Mouse (Mus musculus) hindbrain, embryonic 14.5 days (tissue): ENCODE measurements around the gene Zfp536. TPM values are rescaled to one million over a fixed set of nuclear protein-coding genes. Genes with fewer than 3 reads are reported as not detected.

ENCODE experiments used
- ATAC-seq: fragments of 200-750 bp; cut with Nextera tagmentation; 2 replicates; pipeline ENCODE4 v1.8.0; 2017; ENCODE audit warnings: moderate number of reproducible peaks, mild to moderate bottlenecking, moderate TSS enrichment, moderate library complexity; ENCODE audit not compliant: low FRiP score
- DNase-seq: peaks from one replicate; pipeline ENCODE4 v3.0.0-alpha.2; 2015; ENCODE audit warnings: low spot score
- H3K27ac ChIP-seq: fragments of 300-500 bp; sonication (generic); 2 replicates; pipeline ENCODE4 v1.5.1; 2014; ENCODE audit warnings: mild to moderate bottlenecking, moderate library complexity
- H3K27me3 ChIP-seq: fragments of 300-500 bp; sonication (generic); 2 replicates; pipeline ENCODE4 v1.6.1; 2014; ENCODE audit warnings: mild to moderate bottlenecking, low read length, mixed read lengths; ENCODE audit not compliant: control insufficient read depth, insufficient read depth
- H3K36me3 ChIP-seq: fragments of 300-500 bp; sonication (generic); replicated peaks from 2 replicates; pipeline ENCODE4 v1.6.1; 2014; ENCODE audit not compliant: control insufficient read depth, insufficient read depth
- H3K4me1 ChIP-seq: fragments of 300-500 bp; sonication (generic); replicated peaks from 2 replicates; pipeline ENCODE4 v1.6.1; 2014; ENCODE audit warnings: antibody characterized with exemption, low read length, mixed read lengths; ENCODE audit not compliant: control insufficient read depth, insufficient read depth
- H3K4me2 ChIP-seq: fragments of 300-500 bp; sonication (generic); replicated peaks from 2 replicates; pipeline ENCODE4 v1.6.1; 2014; ENCODE audit warnings: mild to moderate bottlenecking, moderate library complexity
- H3K4me3 ChIP-seq: fragments of 300-500 bp; sonication (generic); replicated peaks from 2 replicates; pipeline ENCODE4 v1.5.1; 2014; ENCODE audit warnings: mild to moderate bottlenecking, low read length
- H3K9ac ChIP-seq: fragments of 300-500 bp; sonication (generic); 2 replicates; pipeline ENCODE4 v1.6.1; 2014
- H3K9me3 ChIP-seq: fragments of 300-500 bp; sonication (generic); 2 replicates; pipeline ENCODE4 v1.6.1; 2016; ENCODE audit warnings: low read length; ENCODE audit not compliant: control insufficient read depth
- whole genome bisulfite sequencing: fragments of 180-500 bp; shearing (Covaris S2); extraction: QIAGEN DNeasy Blood & Tissue Kit; methylation state at CpG from one replicate; pipeline ENCODE4 v1.1.7; 2014; 5-methylcytosine and 5-hydroxymethylcytosine counted together
- polyA plus RNA-seq: library from polyadenylated mRNA; unstranded; fragments of >200 nt; fragmentation: Nextera tagmentation; extraction: Ambion mirVana; gene quantifications from 2 replicates; pipeline ENCODE4 v1.2.1, GENCODE M21; 2014

The Zfp536 gene
- polyA plus RNA-seq, result 35.6 and 43.0 TPM in 2 replicates

DNA sequence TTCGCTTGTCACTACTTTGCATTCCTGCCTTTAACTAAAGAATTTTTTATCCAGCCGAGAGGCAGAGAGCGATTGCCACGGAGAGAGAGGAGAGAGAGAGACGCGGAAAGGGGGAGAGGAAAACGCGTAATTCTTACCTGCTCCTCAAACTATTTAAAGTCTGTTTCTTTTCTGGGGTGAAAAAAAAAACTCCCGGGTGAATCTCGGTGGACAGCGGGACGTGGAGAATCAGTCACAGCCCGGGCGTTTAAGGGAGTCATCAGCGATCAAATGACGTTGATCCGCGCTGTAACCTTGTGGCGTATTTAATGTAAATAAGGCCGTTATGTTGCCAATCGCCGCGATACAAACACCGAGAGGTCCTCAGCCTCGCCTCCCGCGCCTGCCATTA is at the start of gene Zfp536:
Gene Zfp536 (minus strand): TSS at position 330 of the 391 bp plus-strand sequence.
- H3K4me1 ChIP-seq, result peaks cover 13% of the 10 kb centered on the region; the same call in 1 of the 2 replicates
- peak within 1 kb of the TSS; percentile 68 for H3K4me3 ChIP-seq
- no peaks in the 10 kb centered on the region for H3K36me3 ChIP-seq
- ATAC-seq, result no peak
- peak within 1 kb of the TSS; percentile 81 for H3K27ac ChIP-seq
- under 1% methylated on average over 27 of the region's 27 CpGs for WGBS
- no peak for DNase-seq
- H3K9me3 ChIP-seq, result no peaks in the 10 kb centered on the region
- H3K4me2 ChIP-seq, result peak within 1 kb of the TSS; percentile 79
- H3K9ac ChIP-seq, result peak within 1 kb of the TSS; percentile 81
- H3K27me3 ChIP-seq, result peaks cover 3% of the 10 kb centered on the region

DNA sequence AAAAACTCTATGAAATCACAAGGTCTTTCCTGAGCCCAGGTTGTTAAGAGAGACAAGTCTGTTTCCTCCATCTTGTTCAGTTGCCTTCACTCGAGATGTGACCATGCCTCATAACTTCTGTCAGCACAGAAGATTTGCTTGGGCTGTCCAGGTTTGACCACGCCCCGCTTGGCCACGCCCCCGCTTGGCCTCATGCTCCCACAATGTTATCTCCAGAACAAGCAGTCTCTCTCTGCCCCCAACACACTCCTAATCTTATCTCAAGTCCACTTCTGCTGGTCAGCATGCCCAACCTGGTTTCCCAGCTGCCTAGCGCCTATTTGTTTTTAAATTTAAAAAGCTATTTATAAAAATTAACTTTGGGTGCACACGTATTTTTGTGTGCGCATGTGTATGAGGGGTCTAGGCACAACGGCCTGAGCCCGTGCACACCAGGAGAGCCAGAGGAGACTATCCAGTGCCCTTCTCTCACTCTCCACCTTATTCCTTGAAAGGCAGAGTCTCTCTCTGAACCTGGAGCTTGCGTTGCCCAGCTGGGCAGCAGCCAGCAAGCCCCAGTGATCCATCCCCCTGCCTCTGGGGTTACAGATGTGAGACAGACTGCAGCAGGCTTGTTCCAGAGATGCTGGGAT is 47.3 kb upstream of the Zfp536 start:
- no peaks in the 10 kb centered on the region for H3K9me3 ChIP-seq
- no peak for ATAC-seq
- 85% methylated on average over 11 of the region's 11 CpGs for WGBS
- H3K36me3 ChIP-seq, result no peaks in the 10 kb centered on the region
- no peak overlapping the region for H3K9ac ChIP-seq
- no peak for DNase-seq
- no peaks in the 10 kb centered on the region for H3K27me3 ChIP-seq
- no peaks in the 10 kb centered on the region for H3K4me1 ChIP-seq
- no peak overlapping the region for H3K4me2 ChIP-seq
- no peak overlapping the region for H3K4me3 ChIP-seq
- no peak overlapping the region for H3K27ac ChIP-seq

DNA sequence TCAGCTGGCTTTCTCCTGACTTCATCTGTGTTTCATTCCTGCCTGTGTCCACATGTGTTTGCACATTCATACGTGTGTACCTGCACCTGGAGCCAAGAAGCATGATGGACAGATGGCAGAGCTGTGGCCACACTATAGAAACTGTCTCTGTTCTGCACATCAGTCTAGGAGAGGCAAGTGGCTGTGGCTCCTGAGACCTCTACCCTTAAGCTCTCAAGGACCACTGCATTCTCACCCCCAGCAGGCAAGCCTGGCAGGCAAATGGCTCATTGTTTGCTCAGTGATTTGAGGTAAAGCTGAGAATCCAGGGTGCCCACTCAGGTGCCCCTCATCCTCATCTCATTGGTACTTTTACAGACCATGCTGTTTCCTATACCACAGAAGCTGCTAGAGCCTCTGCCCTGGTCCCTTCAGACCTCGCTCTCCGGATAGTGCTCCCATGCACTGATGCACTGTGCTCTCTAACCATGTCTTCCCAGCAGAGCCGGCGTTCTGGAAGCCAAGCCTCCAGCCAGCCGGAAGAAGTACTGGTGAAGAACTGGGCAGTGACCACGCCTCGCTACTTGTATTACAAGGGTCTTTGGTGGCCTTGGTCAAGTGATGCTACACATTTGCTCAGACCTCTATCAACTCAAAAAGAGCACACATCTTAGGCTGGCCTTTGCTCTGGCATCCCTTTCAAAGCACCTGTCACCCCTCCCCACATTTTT is 45.3 kb upstream of the Zfp536 start:
- H3K27me3 ChIP-seq, result no peaks in the 10 kb centered on the region
- H3K36me3 ChIP-seq, result no peaks in the 10 kb centered on the region
- H3K4me2 ChIP-seq, result no peak overlapping the region
- no peak overlapping the region for H3K4me3 ChIP-seq
- no peak overlapping the region for H3K27ac ChIP-seq
- WGBS, result 84% methylated on average over 8 of the region's 8 CpGs
- DNase-seq (no peak), ATAC-seq (no peak)
- no peak overlapping the region for H3K9ac ChIP-seq
- no peaks in the 10 kb centered on the region for H3K9me3 ChIP-seq
- H3K4me1 ChIP-seq, result no peaks in the 10 kb centered on the region

GRCm38 (mm10) chr7:37816901-37817300 is 43.5 kb upstream of the Zfp536 start:
- Histone ChIP-seq H3K4me3 (no peak overlapping the region), H3K9me3 (no peaks in the 10 kb centered on the region), H3K27ac (no peak overlapping the region), H3K36me3 (no peaks in the 10 kb centered on the region), H3K9ac (no peak overlapping the region), H3K4me1 (no peaks in the 10 kb centered on the region), H3K4me2 (no peak overlapping the region), H3K27me3 (no peaks in the 10 kb centered on the region)
- DNase-seq (no peak), ATAC-seq (no peak)
- WGBS, result 87% methylated on average over 7 of the region's 7 CpGs

GRCm38 (mm10) chr7:37814844-37815406 is 41.5 kb upstream of the Zfp536 start:
- Histone ChIP-seq H3K27ac (no peak overlapping the region), H3K4me2 (no peak overlapping the region), H3K9me3 (no peaks in the 10 kb centered on the region), H3K27me3 (no peaks in the 10 kb centered on the region), H3K4me1 (no peaks in the 10 kb centered on the region), H3K36me3 (no peaks in the 10 kb centered on the region), H3K4me3 (no peak overlapping the region), H3K9ac (no peak overlapping the region)
- ATAC-seq, result no peak
- 60% methylated on average over 8 of the region's 8 CpGs for WGBS
- DNase-seq, result no peak

- WGBS, result 83% methylated on average over 10 of the region's 10 CpGs
- Histone ChIP-seq H3K36me3 (no peaks in the 10 kb centered on the region), H3K9me3 (no peaks in the 10 kb centered on the region), H3K27ac (no peak overlapping the region), H3K9ac (no peak overlapping the region), H3K4me2 (no peak overlapping the region), H3K4me1 (no peaks in the 10 kb centered on the region), H3K4me3 (no peak overlapping the region), H3K27me3 (no peaks in the 10 kb centered on the region)
- DNase-seq (no peak), ATAC-seq (no peak)
These were observed 40.2 kb upstream of the Zfp536 start for GRCm38 (mm10) chr7:37813676-37814075.

DNA sequence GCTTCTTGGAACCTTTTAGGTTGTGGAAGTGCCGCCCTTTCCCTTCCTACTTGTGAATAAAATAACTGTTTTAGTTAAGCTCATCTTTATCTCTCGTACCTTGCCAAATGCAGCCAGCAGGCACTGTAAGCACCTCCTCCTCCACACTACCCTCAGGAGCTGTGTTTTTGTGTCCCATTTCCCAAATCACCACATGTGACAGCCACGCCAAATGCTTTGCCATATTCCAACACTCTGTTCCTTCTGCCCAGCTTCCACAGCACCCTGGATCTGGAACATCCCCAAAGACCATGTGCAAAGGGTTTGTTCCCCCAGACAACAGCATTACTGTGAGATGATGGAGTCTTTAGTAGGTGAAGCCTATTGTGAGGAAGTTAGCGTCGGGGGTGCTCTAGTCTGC is 36.5 kb upstream of the Zfp536 start:
- WGBS, result 91% methylated on average over 5 of the region's 5 CpGs
- Histone ChIP-seq H3K9me3 (no peaks in the 10 kb centered on the region), H3K4me2 (no peak overlapping the region)

GRCm38 (mm10) chr7:37809001-37809400 is 35.6 kb upstream of the Zfp536 start:
- DNase-seq, result no peak

More for the DNA sequence above, 36.5 kb upstream of the Zfp536 start:
- H3K4me3 ChIP-seq, result no peak overlapping the region
- H3K9ac ChIP-seq, result no peak overlapping the region
- H3K4me1 ChIP-seq, result no peaks in the 10 kb centered on the region
- DNase-seq, result no peak
- H3K27me3 ChIP-seq, result no peaks in the 10 kb centered on the region
- no peak overlapping the region for H3K27ac ChIP-seq
- no peaks in the 10 kb centered on the region for H3K36me3 ChIP-seq
- ATAC-seq, result no peak

DNA sequence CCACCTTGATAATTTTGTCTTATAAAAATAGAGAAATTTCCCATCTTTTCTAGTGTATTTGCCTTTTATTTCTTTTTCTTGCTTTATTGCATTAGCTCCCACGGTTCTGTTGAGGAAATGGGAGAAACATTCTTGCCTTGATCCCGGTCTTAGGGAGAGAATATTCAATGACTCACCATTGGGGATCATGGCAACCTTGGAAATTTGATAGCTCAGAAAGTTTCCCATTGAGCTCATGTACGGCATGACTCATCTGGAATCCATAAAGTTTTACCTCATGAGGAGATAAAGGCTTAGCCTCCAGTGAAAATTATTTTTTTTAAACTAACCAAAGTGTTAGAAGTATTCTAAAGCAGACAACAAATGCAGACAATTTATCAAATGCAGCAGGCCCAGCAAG is 27.7 kb upstream of the Zfp536 start:
- H3K27me3 ChIP-seq, result no peaks in the 10 kb centered on the region
- no peak overlapping the region for H3K4me2 ChIP-seq
- no peaks in the 10 kb centered on the region for H3K9me3 ChIP-seq
- H3K36me3 ChIP-seq, result no peaks in the 10 kb centered on the region
- WGBS, result 84% methylated on average over 3 of the region's 3 CpGs
- DNase-seq (no peak), ATAC-seq (no peak)
- H3K4me1 ChIP-seq, result no peaks in the 10 kb centered on the region
- H3K9ac ChIP-seq, result no peak overlapping the region
- no peak overlapping the region for H3K4me3 ChIP-seq
- no peak overlapping the region for H3K27ac ChIP-seq

More at GRCm38 (mm10) chr7:37809001-37809400, 35.6 kb upstream of the Zfp536 start:
- Histone ChIP-seq H3K9ac (no peak overlapping the region), H3K4me1 (no peaks in the 10 kb centered on the region), H3K4me2 (no peak overlapping the region), H3K4me3 (no peak overlapping the region), H3K36me3 (no peaks in the 10 kb centered on the region), H3K9me3 (no peaks in the 10 kb centered on the region), H3K27ac (no peak overlapping the region), H3K27me3 (no peaks in the 10 kb centered on the region)
- ATAC-seq, result no peak
- 93% methylated on average over 4 of the region's 4 CpGs for whole genome bisulfite sequencing
